In genomic region chr2:160407720-160408119, GRCm38 (mm10) we compare ENCODE assay signal across 14 mouse cellular contexts. TPM values are rescaled to one million over a fixed set of nuclear protein-coding genes. Genes with fewer than 3 reads are reported as not detected.
DNase-seq lines count a peak whose midpoint lies in the region; ATAC-seq and TF ChIP-seq lines count a peak whose summit lies in the region.
"Had no signal": no experiment of that assay in that cellular context is flagged by ENCODE, and none has a peak within 500 bp of the region (broad histone marks: within the 10 kb centered on the region; RNA-seq: fewer than 3 reads in every experiment).

No protein-coding gene starts in this region.

- no peak for ATAC-seq in lung, postnatal 0 days
- ATAC-seq in liver, embryonic 11.5 days (replicated peaks; ENCODE audit: low FRiP score) = peak; percentile 47; the same call in 1 of the 2 replicates

- DNase-seq in gastrocnemius, adult 2 months = no peak
- no peak for DNase-seq in gastrocnemius, postnatal 25 days
- no peak for DNase-seq in lung, postnatal 0 days (ENCODE audit: low spot score)
- DNase-seq in lung, postnatal 4 days = no peak
- peak; percentile 19 for DNase-seq in CH12.LX (ENCODE audit: extremely low read depth)
- DNase-seq in liver, embryonic 11.5 days (ENCODE audit: low spot score) = no peak
- DNase-seq in urinary bladder, postnatal 14 days (ENCODE audit: low spot score) = no peak
- no peak for DNase-seq in heart, adult 11 months
- DNase-seq: adrenal gland, postnatal 10 days; gastrocnemius, postnatal 36 days; kidney, postnatal 4 days; right cerebral cortex, postnatal 4 days had no signal

- H3K9me3 ChIP-seq in lung, postnatal 0 days (ENCODE audit: low read length) = no peaks in the 10 kb centered on the region
- peaks cover 2% of the 10 kb centered on the region for H3K9me3 ChIP-seq in CH12.LX (replicated peaks; ENCODE audit: low read length)
- no peaks in the 10 kb centered on the region for H3K9me3 ChIP-seq in liver, embryonic 11.5 days (ENCODE audit: control insufficient read depth, low read length)
- H3K9me3 ChIP-seq: forebrain, embryonic 10.5 days; stomach, embryonic 15.5 days had no signal

- no peaks in the 10 kb centered on the region for H3K4me1 ChIP-seq in lung, postnatal 0 days (ENCODE audit: insufficient read depth, low read depth, low read length)
- H3K4me1 ChIP-seq in CH12.LX (ENCODE audit: control insufficient read depth in 1 of 2, insufficient read depth in 2 of 2) = no peaks in the 10 kb centered on the region
- H3K4me1 ChIP-seq in liver, embryonic 11.5 days (replicated peaks; ENCODE audit: control insufficient read depth, insufficient read depth, low read length) = no peaks in the 10 kb centered on the region
- H3K4me1 ChIP-seq: stomach, embryonic 15.5 days had no signal

- TF ChIP-seq CTCF in gastrocnemius, adult 2 months (IDR thresholded peaks at IDR 0.05) = peak; percentile 40
- peak; percentile 40 for TF ChIP-seq CTCF in lung, postnatal 0 days (IDR thresholded peaks at IDR 0.05)
- peak; percentile 18 to 62; a peak in 2 of 4 replicates for TF ChIP-seq CTCF in CH12.LX (conservative IDR thresholded peaks at IDR 0.05 in 1 of 2, IDR thresholded peaks at IDR 0.05 in 1 of 2; ENCODE audit: low read depth in 2 of 2, low read length in 2 of 2)

- no peak for TF ChIP-seq POLR2A in CH12.LX (IDR thresholded peaks at IDR 0.05; ENCODE audit: low read depth, low read length)

- H3K4me3 ChIP-seq in gastrocnemius, adult 2 months = no peak overlapping the region
- no peak overlapping the region for H3K4me3 ChIP-seq in lung, postnatal 0 days (ENCODE audit: low read depth, low read length)
- no peak overlapping the region for H3K4me3 ChIP-seq in CH12.LX (replicated peaks in 1 of 3; ENCODE audit: low read depth in 2 of 3, low read length in 2 of 3, poor library complexity in 1 of 3)
- no peak overlapping the region for H3K4me3 ChIP-seq in liver, embryonic 11.5 days (ENCODE audit: low read depth, low read length)
- H3K4me3 ChIP-seq: forebrain, embryonic 10.5 days; stomach, embryonic 15.5 days had no signal

- TF ChIP-seq RAD21 in CH12.LX (IDR thresholded peaks at IDR 0.05; ENCODE audit: low read depth, low read length) = peak; percentile 49

- no peaks in the 10 kb centered on the region for H3K79me2 ChIP-seq in CH12.LX (replicated peaks; ENCODE audit: control insufficient read depth, extremely low read depth, insufficient read depth, poor library complexity, severe bottlenecking)

- intact Hi-C loops in gastrocnemius, adult 2 months (cut with DNase I) = no loop called here

- no peak for TF ChIP-seq EP300 in lung, postnatal 0 days (IDR thresholded peaks at IDR 0.05)
- TF ChIP-seq EP300 in CH12.LX (IDR thresholded peaks at IDR 0.05; ENCODE audit: low read length) = no peak

- no peaks in the 10 kb centered on the region for H3K27me3 ChIP-seq in lung, postnatal 0 days (replicated peaks; ENCODE audit: insufficient read depth, low read length)
- peaks cover 50% of the 10 kb centered on the region for H3K27me3 ChIP-seq in CH12.LX (replicated peaks)
- no peaks in the 10 kb centered on the region for H3K27me3 ChIP-seq in liver, embryonic 11.5 days (replicated peaks; ENCODE audit: control insufficient read depth, insufficient read depth, low read length)
- H3K27me3 ChIP-seq: stomach, embryonic 15.5 days had no signal

- H3K9ac ChIP-seq in lung, postnatal 0 days (replicated peaks; ENCODE audit: low read depth) = no peak overlapping the region
- H3K9ac ChIP-seq in CH12.LX (ENCODE audit: insufficient read depth, low read depth) = no peak overlapping the region
- H3K9ac ChIP-seq in liver, embryonic 11.5 days (ENCODE audit: low read depth, low read length) = no peak overlapping the region
- H3K9ac ChIP-seq: stomach, embryonic 15.5 days had no signal

- H3K4me2 ChIP-seq in lung, postnatal 0 days (replicated peaks; ENCODE audit: low read depth, low read length) = no peak overlapping the region
- H3K4me2 ChIP-seq in CH12.LX (ENCODE audit: insufficient read depth, low read depth, poor library complexity, severe bottlenecking) = no peak overlapping the region
- no peak overlapping the region for H3K4me2 ChIP-seq in liver, embryonic 11.5 days
- H3K4me2 ChIP-seq: stomach, embryonic 15.5 days had no signal

- 76% methylated on average over 3 of the region's 3 CpGs for WGBS in lung, postnatal 0 days
- WGBS in liver, embryonic 11.5 days = 78% methylated on average over 3 of the region's 3 CpGs

- in situ Hi-C loops in CH12.LX (cut with MboI; ENCODE audit: low pct_ligation_motif_present, low pct_unique_long_range_greater_than_20kb, low sequenced_read_pairs) = no loop called here

- dilution Hi-C loops in CH12.LX (cut with MboI; ENCODE audit: extremely low pct_ligation_motif_present, extremely low pct_unique_long_range_greater_than_20kb, low sequenced_read_pairs) = no loop called here

- H3K36me3 ChIP-seq in lung, postnatal 0 days (ENCODE audit: insufficient read depth, low read length) = no peaks in the 10 kb centered on the region
- H3K36me3 ChIP-seq in CH12.LX (replicated peaks in 1 of 2; ENCODE audit: control insufficient read depth in 1 of 2, insufficient read depth in 1 of 2, low read length in 1 of 2) = no peaks in the 10 kb centered on the region
- H3K36me3 ChIP-seq in liver, embryonic 11.5 days (ENCODE audit: control insufficient read depth, insufficient read depth, low read length) = no peaks in the 10 kb centered on the region
- H3K36me3 ChIP-seq: forebrain, embryonic 10.5 days; stomach, embryonic 15.5 days had no signal

- H3K27ac ChIP-seq in gastrocnemius, adult 2 months = no peak overlapping the region
- no peak overlapping the region for H3K27ac ChIP-seq in lung, postnatal 0 days (ENCODE audit: low read length)
- H3K27ac ChIP-seq in CH12.LX (ENCODE audit: insufficient read depth, low read depth) = no peak overlapping the region
- H3K27ac ChIP-seq in liver, embryonic 11.5 days (ENCODE audit: low read depth, low read length) = no peak overlapping the region
- H3K27ac ChIP-seq: forebrain, embryonic 10.5 days; stomach, embryonic 15.5 days had no signal

TF ChIP-seq in CH12.LX, 34 proteins besides CTCF, POLR2A, EP300 and RAD21:
- TF ChIP-seq SMC3 (IDR thresholded peaks at IDR 0.05; ENCODE audit: low read depth, low read length) = peak; percentile 56
- no peak for TF ChIP-seq HCFC1 (IDR thresholded peaks at IDR 0.05; ENCODE audit: low read depth, low read length)
TF ChIP-seq in CH12.LX: peak in this region for 1.

RNA-seq across cellular contexts. Expression of gene Mafb, which starts 40.9 kb away (rescaled TPM):
- 10 to 100 TPM; 86.4 to 94.2 TPM for total RNA-seq in gastrocnemius, adult 2 months (2021)
- 10 to 100 TPM; 17.0 to 42.9 TPM for total RNA-seq in gastrocnemius, postnatal 25 days (2021)
- polyA plus RNA-seq in lung, postnatal 0 days (2015; fragmentation: Nextera tagmentation; extraction: Ambion mirVana) = 2.9 and 3.1 TPM in 2 replicates
- total RNA-seq in CH12.LX (2012; rRNA removed) (0.04 TPM in 1 of 2 replicates, not detected in the other), CH12.LX (2014; rRNA removed) (0.08 and 0.17 TPM in 2 replicates)
- polyA plus RNA-seq in CH12.LX (2012; ENCODE audit: insufficient read length, low read depth) = 0.33 and 0.47 TPM in 2 replicates
- polyA plus RNA-seq in liver, embryonic 11.5 days (2014; fragmentation: Nextera tagmentation; extraction: Ambion mirVana) = 4.5 and 5.0 TPM in 2 replicates

Comparison
In these comparisons a context has a peak if more than half of its experiments do, and no peak if none do; other contexts are left out.
1. RNA of gene Mafb, which starts 40.9 kb away (total RNA-seq): 86.4 to 94.2 TPM in gastrocnemius, adult 2 months and 17.0 to 42.9 TPM in gastrocnemius, postnatal 25 days; 0.04 to 0.17 TPM in CH12.LX; every median in the first group is over 10 times any median in the second.
2. Peak in every context shown above with its lines, with median percentiles within 50 percentile points of each other: CTCF ChIP-seq.